Mouse (Mus musculus) stomach, embryonic 14.5 days (tissue): ENCODE measurements around the gene Osbpl7. TPM values are rescaled to one million over a fixed set of nuclear protein-coding genes. Genes with fewer than 3 reads are reported as not detected.

Experiments
- ATAC-seq: fragments of 200-750 bp; cut with Nextera tagmentation; 2 replicates; pipeline ENCODE4 v1.8.0; 2017; ENCODE audit warnings: low read depth, moderate TSS enrichment; ENCODE audit not compliant: insufficient number of reproducible peaks, insufficient read depth, low FRiP score
- H3K27ac ChIP-seq: fragments of 300-500 bp; sonication (generic); 2 replicates; pipeline ENCODE4 v1.5.1; 2014; ENCODE audit warnings: mild to moderate bottlenecking, low read length, moderate library complexity, mixed read lengths
- H3K27me3 ChIP-seq: fragments of 300-500 bp; sonication (generic); 2 replicates; pipeline ENCODE4 v1.6.1; 2014; ENCODE audit warnings: low read length, control low read depth, mixed read lengths; ENCODE audit not compliant: control insufficient read depth, insufficient read depth
- H3K36me3 ChIP-seq: fragments of 300-500 bp; sonication (generic); 2 replicates; pipeline ENCODE4 v1.6.1; 2014; ENCODE audit warnings: mild to moderate bottlenecking, control low read depth, low read length, moderate library complexity, mixed read lengths; ENCODE audit not compliant: control insufficient read depth, insufficient read depth
- H3K4me1 ChIP-seq: fragments of 300-500 bp; sonication (generic); 2 replicates; pipeline ENCODE4 v1.6.1; 2014; ENCODE audit warnings: low read length, control low read depth, mixed read lengths; ENCODE audit not compliant: control insufficient read depth, insufficient read depth
- H3K4me2 ChIP-seq: fragments of 300-500 bp; sonication (generic); replicated peaks from 2 replicates; pipeline ENCODE4 v1.6.1; 2014; ENCODE audit warnings: low read depth, low read length, control low read depth
- H3K4me3 ChIP-seq: fragments of 300-500 bp; sonication (generic); 2 replicates; pipeline ENCODE4 v1.5.1; 2014; ENCODE audit warnings: low read depth, low read length, control low read depth
- H3K9ac ChIP-seq: fragments of 300-500 bp; sonication (generic); replicated peaks from 2 replicates; pipeline ENCODE4 v1.6.1; 2014; ENCODE audit warnings: low read depth, mild to moderate bottlenecking, control low read depth, low read length, moderate library complexity, mixed read lengths
- H3K9me3 ChIP-seq: fragments of 300-500 bp; sonication (generic); 2 replicates; pipeline ENCODE4 v1.6.1; 2016; ENCODE audit warnings: low read depth, low read length, control low read depth; ENCODE audit not compliant: control insufficient read depth
- WGBS: fragments of 180-500 bp; shearing (Covaris S2); extraction: QIAGEN DNeasy Blood & Tissue Kit; methylation state at CpG from one replicate; pipeline ENCODE4 v1.1.7; 2014; 5-methylcytosine and 5-hydroxymethylcytosine counted together
- polyA plus RNA-seq: library from polyadenylated mRNA; unstranded; fragments of >200 nt; fragmentation: Nextera tagmentation; extraction: Ambion mirVana; gene quantifications from 2 replicates; pipeline ENCODE4 v1.2.1, GENCODE M21; 2014

Gene Osbpl7
- polyA plus RNA-seq, 1 experiment from 2014 or later, result 4.5 TPM

DNA sequence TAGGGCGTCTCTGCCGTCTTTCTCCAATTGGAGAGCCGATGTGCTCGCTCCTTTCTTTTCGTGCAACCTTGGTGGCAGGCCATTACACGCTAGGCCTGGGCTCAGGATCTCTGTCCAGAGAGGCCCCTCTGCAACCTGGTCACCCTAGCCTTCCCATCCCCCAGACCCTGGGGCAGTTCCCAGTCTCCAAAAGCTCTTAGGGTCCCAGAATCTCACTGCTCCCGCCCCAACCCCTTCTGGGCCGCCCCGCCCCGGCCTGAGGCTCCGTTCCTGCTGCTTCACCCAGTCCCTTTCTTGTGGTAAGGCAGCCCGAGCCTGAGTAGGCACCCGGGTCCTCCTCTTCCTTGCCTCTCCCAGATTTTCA lies 31.1 kb upstream of the Osbpl7 start:
- H3K4me1 ChIP-seq, result peaks cover 17% of the 10 kb centered on the region; the same call in 1 of the 2 replicates
- no peak overlapping the region for H3K27ac ChIP-seq
- H3K27me3 ChIP-seq, result peaks cover 58% of the 10 kb centered on the region
- H3K36me3 ChIP-seq, result no peaks in the 10 kb centered on the region
- peak overlapping the region; percentile 57 for H3K4me2 ChIP-seq
- H3K4me3 ChIP-seq, result peak overlapping the region; percentile 36
- H3K9me3 ChIP-seq, result no peaks in the 10 kb centered on the region
- no peak overlapping the region for H3K9ac ChIP-seq
- ATAC-seq, result no peak
- WGBS, result 12% methylated on average over 13 of the region's 13 CpGs

- Histone ChIP-seq H3K4me2 (peak overlapping the region; percentile 87), H3K9ac (no peak overlapping the region), H3K9me3 (no peaks in the 10 kb centered on the region), H3K27ac (no peak overlapping the region), H3K27me3 (peaks cover 52% of the 10 kb centered on the region), H3K4me1 (peaks cover 25% of the 10 kb centered on the region), H3K4me3 (peak overlapping the region; percentile 46), H3K36me3 (no peaks in the 10 kb centered on the region)
- 3% methylated on average over 27 of the region's 27 CpGs for WGBS
- ATAC-seq, result no peak
Observed at GRCm38 (mm10) chr11:97021121-97021765, 29.2 kb upstream of the Osbpl7 start.

DNA sequence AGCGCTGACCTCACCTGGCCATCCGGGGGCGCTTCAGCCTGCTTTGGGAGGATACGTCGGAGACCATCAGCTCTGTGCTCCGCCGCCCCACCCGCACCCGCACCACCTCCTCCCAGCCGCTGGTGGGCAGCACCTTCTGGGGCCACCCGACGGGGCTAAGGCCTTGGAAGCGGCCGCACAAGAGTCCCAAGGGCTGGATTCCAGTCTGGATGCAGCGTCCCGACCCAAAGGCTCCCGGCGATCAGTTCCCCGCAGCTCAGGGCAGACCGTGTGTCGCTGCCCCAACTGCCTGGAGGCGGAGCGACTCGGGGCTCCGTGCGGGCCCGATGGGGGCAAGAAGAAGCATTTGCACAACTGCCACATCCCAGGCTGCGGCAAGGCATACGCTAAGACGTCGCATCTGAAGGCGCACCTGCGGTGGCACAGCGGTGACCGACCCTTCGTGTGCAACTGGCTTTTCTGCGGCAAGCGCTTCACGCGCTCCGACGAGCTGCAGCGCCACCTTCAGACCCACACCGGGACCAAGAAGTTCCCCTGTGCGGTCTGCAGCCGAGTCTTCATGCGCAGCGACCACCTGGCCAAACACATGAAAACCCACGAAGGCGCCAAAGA lies 28.4 kb upstream of the Osbpl7 start:
- H3K36me3 ChIP-seq, result no peaks in the 10 kb centered on the region
- H3K9ac ChIP-seq, result peak overlapping the region; percentile 25; the same call in 1 of the 2 replicates
- peak overlapping the region; percentile 46 for H3K4me3 ChIP-seq
- peaks cover 25% of the 10 kb centered on the region for H3K4me1 ChIP-seq
- peak overlapping the region; percentile 87 for H3K4me2 ChIP-seq
- WGBS, result under 1% methylated on average over 50 of the region's 50 CpGs
- H3K27me3 ChIP-seq, result peaks cover 45% of the 10 kb centered on the region
- ATAC-seq, result peak; percentile 30; the same call in 1 of the 2 replicates
- H3K27ac ChIP-seq, result no peak overlapping the region
- no peaks in the 10 kb centered on the region for H3K9me3 ChIP-seq

GRCm38 (mm10) chr11:97024977-97025376 lies 25.5 kb upstream of the Osbpl7 start:
- 0 out of 2 replicates have a peak overlapping the region, but pooled peaks have one; percentile 7 for H3K9ac ChIP-seq
- no peak for ATAC-seq
- 42% methylated on average over 10 of the region's 10 CpGs for WGBS

GRCm38 (mm10) chr11:97025721-97026344 lies 24.6 kb upstream of the Osbpl7 start:
- Histone ChIP-seq H3K4me1 (peaks cover 28% of the 10 kb centered on the region), H3K4me3 (peak overlapping the region; percentile 26), H3K4me2 (peak overlapping the region; percentile 57), H3K9ac (peak overlapping the region; percentile 22), H3K36me3 (no peaks in the 10 kb centered on the region), H3K9me3 (no peaks in the 10 kb centered on the region), H3K27ac (peak overlapping the region; percentile 91), H3K27me3 (peaks cover 21% of the 10 kb centered on the region)
- WGBS, result 3% methylated on average over 17 of the region's 17 CpGs
- ATAC-seq, result 0 out of 2 replicates have a peak, but pooled peaks have one; percentile 10

More at GRCm38 (mm10) chr11:97024977-97025376, 25.5 kb upstream of the Osbpl7 start:
- H3K36me3 ChIP-seq, result no peaks in the 10 kb centered on the region
- peaks cover 29% of the 10 kb centered on the region for H3K27me3 ChIP-seq
- H3K9me3 ChIP-seq, result no peaks in the 10 kb centered on the region
- peaks cover 22% of the 10 kb centered on the region for H3K4me1 ChIP-seq
- no peak overlapping the region; the same call in 1 of the 2 replicates for H3K27ac ChIP-seq
- H3K4me3 ChIP-seq, result no peak overlapping the region
- peak overlapping the region; percentile 57 for H3K4me2 ChIP-seq

GRCm38 (mm10) chr11:97029686-97030417 lies 20.6 kb upstream of the Osbpl7 start, which contains the start of gene Scrn2:
Gene Scrn2 (plus strand): TSS chr11:97029938.
- H3K9me3 ChIP-seq, result no peaks in the 10 kb centered on the region
- peak within 1 kb of the TSS; percentile 59 for H3K4me3 ChIP-seq
- peak within 1 kb of the TSS; percentile 67 for H3K9ac ChIP-seq
- peak; percentile 72 for ATAC-seq
- WGBS, result 1% methylated on average over 25 of the region's 25 CpGs
- no peaks in the 10 kb centered on the region for H3K27me3 ChIP-seq
- peaks cover 16% of the 10 kb centered on the region for H3K4me1 ChIP-seq
- peak within 1 kb of the TSS; percentile 87 for H3K4me2 ChIP-seq
- H3K36me3 ChIP-seq, result no peaks in the 10 kb centered on the region; the same call in 1 of the 2 replicates
- peak within 1 kb of the TSS; percentile 76; the same call in 1 of the 2 replicates for H3K27ac ChIP-seq

DNA sequence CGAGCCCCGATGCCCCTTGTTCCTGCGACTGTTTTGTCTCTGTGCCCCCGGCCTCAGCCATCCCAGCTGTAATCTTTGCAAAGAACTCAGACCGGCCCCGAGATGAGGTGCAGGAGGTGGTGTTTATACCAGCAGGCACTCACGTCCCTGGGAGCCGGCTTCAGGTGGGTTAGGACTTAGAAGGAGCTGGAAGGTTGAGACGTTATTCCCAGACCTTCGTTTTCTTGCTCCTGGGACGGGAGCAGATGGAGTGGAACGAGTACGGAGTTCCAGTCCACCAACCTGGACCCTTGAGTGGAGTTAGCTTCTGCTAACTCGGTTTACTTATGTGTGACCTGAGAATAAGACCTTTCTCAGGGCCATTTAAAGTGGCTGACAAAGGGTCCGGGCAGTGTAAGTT lies 20.0 kb upstream of the Osbpl7 start:
- H3K4me3 ChIP-seq, result peak overlapping the region; percentile 59
- no peaks in the 10 kb centered on the region for H3K9me3 ChIP-seq
- peak overlapping the region; percentile 76; the same call in 1 of the 2 replicates for H3K27ac ChIP-seq
- H3K4me2 ChIP-seq, result peak overlapping the region; percentile 87
- ATAC-seq, result no peak
- WGBS, result 14% methylated on average over 15 of the region's 15 CpGs
- H3K4me1 ChIP-seq, result peaks cover 13% of the 10 kb centered on the region
- H3K9ac ChIP-seq, result peak overlapping the region; percentile 67
- H3K36me3 ChIP-seq, result no peaks in the 10 kb centered on the region; the same call in 1 of the 2 replicates
- no peaks in the 10 kb centered on the region for H3K27me3 ChIP-seq

DNA sequence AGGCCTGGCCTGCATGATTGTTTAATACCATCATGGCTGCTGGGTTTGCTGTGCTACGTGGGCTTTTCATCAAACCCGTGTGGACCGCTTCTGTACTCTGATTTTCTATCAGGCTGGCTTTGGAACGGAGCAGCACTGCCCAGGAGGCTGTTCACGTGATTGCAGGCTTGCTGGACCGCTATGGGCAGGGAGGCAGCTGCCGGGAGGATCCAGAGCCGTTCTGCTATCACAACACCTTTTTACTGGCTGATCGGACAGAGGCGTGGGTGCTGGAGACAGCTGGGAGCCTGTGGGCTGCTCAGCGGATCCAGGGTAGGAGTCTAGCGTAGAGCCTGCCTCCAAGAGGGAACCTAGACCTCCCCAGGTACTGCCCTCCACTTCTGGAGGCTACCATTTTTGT lies 18.5 kb upstream of the Osbpl7 start:
- WGBS, result 83% methylated on average over 12 of the region's 12 CpGs
- Histone ChIP-seq H3K4me1 (peaks cover 8% of the 10 kb centered on the region), H3K4me2 (no peak overlapping the region), H3K27ac (no peak overlapping the region), H3K27me3 (no peaks in the 10 kb centered on the region), H3K36me3 (no peaks in the 10 kb centered on the region; the same call in 1 of the 2 replicates), H3K9ac (no peak overlapping the region), H3K4me3 (no peak overlapping the region), H3K9me3 (no peaks in the 10 kb centered on the region)
- no peak for ATAC-seq
